Mouse (Mus musculus) CH12.LX (cell line): ENCODE measurements around the gene Brd2.

Source experiments
- CHD2 ChIP-seq: IDR thresholded peaks from 2 replicates; pipeline ENCODE4 v1.6.1; 2011; ENCODE audit warnings: low read length, improper control_type of control experiment
- CTCF ChIP-seq, 2 experiments: IDR thresholded peaks in 1 of 2; conservative IDR thresholded peaks in 1 of 2; 2 replicates each; pipeline ENCODE4 v1.5.1; 2011 to 2012; ENCODE audit warnings: low read depth in 2 of 2, low read length in 2 of 2, improper control_type of control experiment in 1 of 2, inconsistent platforms in 1 of 2, mild to moderate bottlenecking in 1 of 2, moderate library complexity in 1 of 2
- ELF1 ChIP-seq: IDR thresholded peaks from 2 replicates; pipeline ENCODE4 v1.6.1; 2014; ENCODE audit warnings: low read depth, mild to moderate bottlenecking, inconsistent platforms, low read length, improper control_type of control experiment
- EP300 ChIP-seq: IDR thresholded peaks from 2 replicates; pipeline ENCODE4 v1.6.1; 2011; ENCODE audit warnings: low read length, improper control_type of control experiment
- ETS1 ChIP-seq: conservative IDR thresholded peaks from 2 replicates; pipeline ENCODE4 v1.6.1; 2012; ENCODE audit warnings: low read depth, mild to moderate bottlenecking, inconsistent platforms, low read length, improper control_type of control experiment, moderate library complexity
- GABPA ChIP-seq: IDR thresholded peaks from 2 replicates; pipeline ENCODE4 v1.6.1; 2012; ENCODE audit warnings: low read depth, low read length, improper control_type of control experiment, inconsistent platforms; ENCODE audit not compliant: insufficient replicate concordance
- IRF4 ChIP-seq: IDR thresholded peaks from 2 replicates; pipeline ENCODE4 v1.6.1; 2014; ENCODE audit warnings: low read depth, mild to moderate bottlenecking, inconsistent platforms, low read length, improper control_type of control experiment
- KAT2A ChIP-seq: IDR thresholded peaks from 2 replicates; pipeline ENCODE4 v1.6.1; 2012; ENCODE audit warnings: low read length, improper control_type of control experiment, inconsistent platforms; ENCODE audit not compliant: insufficient replicate concordance
- MAX ChIP-seq: IDR thresholded peaks from 2 replicates; pipeline ENCODE4 v1.6.1; 2011; ENCODE audit warnings: low read length, improper control_type of control experiment
- POLR2A ChIP-seq: IDR thresholded peaks from 2 replicates; pipeline ENCODE4 v1.6.1; 2011; ENCODE audit warnings: low read depth, mild to moderate bottlenecking, improper control_type of control experiment, low read length
- RCOR1 ChIP-seq: conservative IDR thresholded peaks from 2 replicates; pipeline ENCODE4 v1.6.1; 2012; ENCODE audit warnings: low read depth, mild to moderate bottlenecking, inconsistent platforms, low read length, improper control_type of control experiment
- SMC3 ChIP-seq: IDR thresholded peaks from 2 replicates; pipeline ENCODE4 v1.6.1; 2011; ENCODE audit warnings: low read depth, low read length, improper control_type of control experiment
- USF1 ChIP-seq: IDR thresholded peaks from 2 replicates; pipeline ENCODE4 v1.6.1; 2014; ENCODE audit warnings: low read depth, mild to moderate bottlenecking, inconsistent platforms, low read length, improper control_type of control experiment
- ZC3H11A ChIP-seq: IDR thresholded peaks from 2 replicates; pipeline ENCODE4 v1.6.1; 2012; ENCODE audit warnings: low read depth, mild to moderate bottlenecking, inconsistent platforms, low read length, improper control_type of control experiment

- TF ChIP-seq ZC3H11A, result peak; percentile 70
- no peak for TF ChIP-seq USF1
- peak in 1 of 2 experiments; percentile 87; a peak in 3 of 4 replicates for TF ChIP-seq CTCF (conservative IDR thresholded peaks at IDR 0.05 in 1 of 2, IDR thresholded peaks at IDR 0.05 in 1 of 2; ENCODE audit: low read depth in 2 of 2, low read length in 2 of 2)
- TF ChIP-seq KAT2A, result no peak
- TF ChIP-seq POLR2A, result no peak
- TF ChIP-seq SMC3, result peak; percentile 86
- TF ChIP-seq IRF4, result no peak
- TF ChIP-seq ELF1, result no peak
- no peak for TF ChIP-seq GABPA
- no peak for TF ChIP-seq RCOR1
- TF ChIP-seq MAX, result no peak
- no peak for TF ChIP-seq CHD2
- no peak for TF ChIP-seq EP300
- no peak for TF ChIP-seq ETS1
These were observed 46.8 kb upstream of the Brd2 start for GRCm38 (mm10) chr17:34169279-34169678.
